Mouse (Mus musculus) liver, embryonic 14.5 days (tissue): Measurements from ENCODE around the gene Prss32. TPM values are rescaled to one million over a fixed set of nuclear protein-coding genes. Genes with fewer than 3 reads are reported as not detected.
A peak's percentile ranks its signal among the peaks of the same experiment; 100 is the strongest.

Experiments used
- ATAC-seq: fragments of 200-750 bp; cut with Nextera tagmentation; 2 replicates; pipeline ENCODE4 v1.8.0; 2017; ENCODE audit warnings: moderate number of reproducible peaks, mild to moderate bottlenecking, moderate library complexity; ENCODE audit not compliant: insufficient read depth
- DNase-seq, 3 experiments: peaks; one replicate each; pipeline ENCODE4 v3.0.0-alpha.2; 2012 to 2013; ENCODE audit warnings: low read depth in 3 of 3, low spot score in 3 of 3
- H3K27ac ChIP-seq: fragments of 300-500 bp; sonication (generic); 2 replicates; pipeline ENCODE4 v1.5.1; 2014; ENCODE audit warnings: moderate library complexity, mild to moderate bottlenecking, control low read depth, inconsistent platforms
- H3K27me3 ChIP-seq: fragments of 300-500 bp; sonication (generic); 2 replicates; pipeline ENCODE4 v1.6.1; 2014; ENCODE audit warnings: mild to moderate bottlenecking, low read length, moderate library complexity; ENCODE audit not compliant: control insufficient read depth, insufficient read depth
- H3K36me3 ChIP-seq: fragments of 300-500 bp; sonication (generic); replicated peaks from 2 replicates; pipeline ENCODE4 v1.6.1; 2014; ENCODE audit warnings: low read depth; ENCODE audit not compliant: control insufficient read depth, insufficient read depth
- H3K4me1 ChIP-seq, 2 experiments: fragments of 200-500 bp in 1 of 2; fragments of 300-500 bp in 1 of 2; sonication (generic) in 1 of 2; replicated peaks; 2 replicates each; pipeline ENCODE4 v1.6.1; 2012 to 2014; ENCODE audit warnings: antibody characterized with exemption in 1 of 2, inconsistent platforms in 1 of 2, low read length in 1 of 2; ENCODE audit not compliant: control insufficient read depth in 2 of 2, insufficient read depth in 2 of 2
- H3K4me2 ChIP-seq: fragments of 300-500 bp; sonication (generic); 2 replicates; pipeline ENCODE4 v1.6.1; 2014; ENCODE audit warnings: low read depth, mild to moderate bottlenecking, control low read depth, moderate library complexity
- H3K4me3 ChIP-seq, 2 experiments: fragments of 200-500 bp in 1 of 2; fragments of 300-500 bp in 1 of 2; sonication (generic) in 1 of 2; 2 replicates each; pipeline ENCODE4 v1.5.1; 2012 to 2014; ENCODE audit warnings: low read depth in 2 of 2, low read length in 2 of 2, mild to moderate bottlenecking in 2 of 2, control low read depth in 1 of 2, inconsistent platforms in 1 of 2, moderate library complexity in 1 of 2; ENCODE audit not compliant: insufficient read depth in 1 of 2
- H3K9ac ChIP-seq: fragments of 300-500 bp; sonication (generic); replicated peaks from 2 replicates; pipeline ENCODE4 v1.6.1; 2014; ENCODE audit warnings: mild to moderate bottlenecking, control low read depth, moderate library complexity
- H3K9me3 ChIP-seq: fragments of 300-500 bp; sonication (generic); 2 replicates; pipeline ENCODE4 v1.6.1; 2016; ENCODE audit warnings: low read length, mixed read lengths; ENCODE audit not compliant: control insufficient read depth
- CTCF ChIP-seq: IDR thresholded peaks from 2 replicates; pipeline ENCODE4 v1.5.1; 2016; ENCODE audit warnings: antibody characterized with exemption, low read depth, control low read depth
- EP300 ChIP-seq: IDR thresholded peaks from 2 replicates; pipeline ENCODE4 v1.6.1; 2016; ENCODE audit warnings: antibody characterized with exemption, low read depth
- WGBS: fragments of 180-500 bp; shearing (Covaris S2); extraction: QIAGEN DNeasy Blood & Tissue Kit; methylation state at CpG from one replicate; pipeline ENCODE4 v1.1.7; 2014; ENCODE audit not compliant: insufficient replicate concordance; 5-methylcytosine and 5-hydroxymethylcytosine counted together
- polyA plus RNA-seq, 2 experiments: library from polyadenylated mRNA; depleted of rRNA in 1 of 2; stranded (reverse) in 1 of 2; unstranded in 1 of 2; fragments of >200 nt; fragmentation: Nextera tagmentation in 1 of 2; extraction: Ambion mirVana in 1 of 2; gene quantifications; 2 replicates each; pipeline versions ENCODE4 v1.2.1 to v1.2.3; 2012 to 2014

Gene Prss32
- polyA plus RNA-seq, 2 experiments = not detected

DNA sequence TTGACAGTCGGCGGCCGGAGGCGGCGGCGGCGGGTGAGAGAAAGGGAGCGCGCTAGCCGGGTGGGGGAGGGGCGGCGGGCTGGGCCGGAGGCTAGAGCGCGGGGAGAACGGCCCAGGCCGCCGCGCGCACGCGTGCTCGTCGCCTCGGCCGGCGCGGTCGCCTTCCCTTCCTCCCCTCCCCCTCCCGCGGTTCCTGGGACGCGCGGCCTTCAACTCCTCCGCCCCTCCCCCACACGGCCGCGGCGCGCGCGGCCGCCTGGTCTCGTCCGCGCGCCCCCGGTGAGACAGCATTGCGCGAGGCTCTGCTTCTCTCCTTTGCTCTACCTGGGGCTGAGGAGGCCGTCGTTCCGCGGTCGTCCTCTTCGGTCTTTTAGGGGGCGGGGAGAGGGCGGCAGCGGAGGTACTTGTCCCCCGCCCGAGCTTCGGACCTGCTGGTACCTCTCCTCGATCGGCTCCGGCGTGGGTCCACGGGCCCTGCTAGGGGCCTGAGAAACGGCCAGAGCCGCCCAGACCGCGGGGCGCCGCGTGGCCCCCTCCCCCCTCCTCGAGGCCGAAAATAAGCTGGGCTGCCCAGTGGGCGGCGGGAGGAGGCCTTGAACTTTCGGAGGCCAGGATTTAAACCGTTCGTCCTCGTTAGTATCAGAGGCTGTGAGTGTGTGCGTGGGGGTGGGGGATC is 40.2 kb upstream of the Prss32 start:
- peak; percentile 74 for ATAC-seq
- Histone ChIP-seq H3K36me3 (peaks cover 18% of the 10 kb centered on the region), H3K4me2 (peak overlapping the region; percentile 91), H3K4me1 (peaks cover 8 to 13% of the 10 kb centered on the region in 2 experiments), H3K27ac (peak overlapping the region; percentile 93), H3K9ac (peak overlapping the region; percentile 99), H3K9me3 (no peaks in the 10 kb centered on the region), H3K4me3 (peak overlapping the region; percentile 90), H3K27me3 (no peaks in the 10 kb centered on the region)
- no peak for TF ChIP-seq EP300
- TF ChIP-seq CTCF = no peak
- peak; percentile 78 to 82 (median 79) for DNase-seq
- under 1% methylated on average over 79 of the region's 83 CpGs for WGBS

DNA sequence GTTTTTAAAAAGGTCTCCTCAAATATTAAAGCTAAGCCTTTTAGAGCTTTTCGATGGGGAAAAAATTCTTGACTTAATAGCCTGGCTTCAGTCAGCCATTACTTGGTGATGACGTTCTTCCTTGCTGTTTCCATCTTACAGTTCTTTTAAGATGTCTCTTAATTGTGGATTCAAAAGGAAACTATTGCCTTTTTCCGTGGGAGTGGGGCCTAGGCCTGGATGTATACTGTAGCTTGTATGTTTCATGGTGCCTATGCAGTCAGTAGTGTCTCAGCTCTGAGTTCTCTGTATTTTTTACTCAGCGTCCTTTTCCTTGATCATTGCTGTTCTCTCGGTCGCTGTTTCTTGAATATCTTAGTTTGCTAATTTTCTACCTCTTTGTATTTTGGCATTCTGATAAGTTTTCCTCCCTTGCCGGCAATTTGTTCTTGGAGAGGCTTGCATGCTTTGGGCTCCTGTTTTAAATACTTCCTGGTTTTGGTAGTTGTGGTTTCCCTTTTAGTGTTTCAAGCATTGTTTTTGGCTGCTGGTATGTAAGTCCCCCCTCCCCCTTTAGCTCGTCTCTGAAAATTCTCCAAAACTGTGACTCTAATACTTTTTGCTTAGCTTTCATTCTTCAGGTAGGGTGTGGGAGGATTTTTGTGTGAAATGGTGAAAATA is 39.1 kb upstream of the Prss32 start:
- no peaks in the 10 kb centered on the region for H3K27me3 ChIP-seq
- peak overlapping the region; percentile 49 for H3K27ac ChIP-seq
- no peaks in the 10 kb centered on the region for H3K9me3 ChIP-seq
- H3K36me3 ChIP-seq = peaks cover 28% of the 10 kb centered on the region
- TF ChIP-seq CTCF (no peak), EP300 (no peak)
- peaks cover 8 to 13% of the 10 kb centered on the region in 2 experiments for H3K4me1 ChIP-seq
- ATAC-seq = no peak
- peak overlapping the region; percentile 99 for H3K9ac ChIP-seq
- under 1% methylated on average over 8 of the region's 8 CpGs for WGBS
- peak overlapping the region; percentile 90 for H3K4me3 ChIP-seq
- H3K4me2 ChIP-seq = peak overlapping the region; percentile 91
- DNase-seq = no peak

DNA sequence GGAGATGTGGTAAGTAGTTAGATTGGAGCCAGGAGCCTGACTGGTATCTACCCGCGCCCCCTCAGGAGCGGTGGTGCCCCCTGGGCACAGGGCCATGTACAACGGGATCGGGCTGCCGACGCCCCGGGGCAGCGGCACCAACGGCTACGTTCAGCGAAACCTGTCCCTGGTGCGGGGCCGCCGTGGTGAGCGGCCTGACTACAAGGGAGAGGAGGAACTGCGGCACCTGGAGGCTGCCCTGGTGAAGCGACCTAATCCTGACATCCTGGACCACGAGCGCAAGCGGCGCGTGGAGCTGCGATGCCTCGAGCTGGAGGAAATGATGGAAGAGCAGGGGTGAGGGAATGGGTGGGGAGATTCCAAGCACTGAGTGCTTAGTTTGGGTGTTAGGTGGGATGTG is 36.8 kb upstream of the Prss32 start:
- no peak for ATAC-seq
- DNase-seq = no peak
- Histone ChIP-seq H3K9me3 (no peaks in the 10 kb centered on the region), H3K9ac (no peak overlapping the region), H3K4me1 (peaks cover 6 to 10% of the 10 kb centered on the region in 2 experiments; a peak in 3 of 4 replicates), H3K4me2 (no peak overlapping the region), H3K36me3 (peaks cover 51% of the 10 kb centered on the region), H3K27me3 (no peaks in the 10 kb centered on the region), H3K4me3 (no peak overlapping the region), H3K27ac (no peak overlapping the region)
- 80% methylated on average over 25 of the region's 25 CpGs for WGBS
- TF ChIP-seq EP300 (no peak), CTCF (no peak)

DNA sequence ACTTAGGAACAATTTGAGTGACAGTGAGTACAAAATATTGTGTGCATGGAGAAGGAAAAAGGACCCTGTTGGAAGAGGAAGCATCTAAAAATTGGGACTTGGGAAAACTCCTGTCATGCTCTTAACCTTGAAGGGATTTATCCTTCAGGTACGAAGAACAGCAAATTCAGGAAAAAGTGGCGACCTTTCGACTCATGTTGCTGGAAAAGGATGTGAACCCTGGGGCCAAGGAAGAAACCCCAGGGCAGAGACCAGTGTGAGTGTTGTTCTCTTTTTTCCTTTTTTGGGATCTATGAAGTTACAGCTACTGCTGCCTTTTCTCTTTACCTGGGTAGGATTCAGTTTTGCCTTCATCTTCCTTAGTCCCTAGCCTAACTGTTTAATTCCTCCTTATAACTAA is 35.7 kb upstream of the Prss32 start:
- H3K27me3 ChIP-seq = no peaks in the 10 kb centered on the region
- TF ChIP-seq EP300 = no peak
- TF ChIP-seq CTCF = no peak
- WGBS = 89% methylated on average over 3 of the region's 3 CpGs
- no peak overlapping the region for H3K4me2 ChIP-seq
- H3K27ac ChIP-seq = no peak overlapping the region
- no peak overlapping the region for H3K9ac ChIP-seq
- DNase-seq (no peak), ATAC-seq (no peak)
- peaks cover 2 to 10% of the 10 kb centered on the region in 2 experiments; a peak in 1 of 4 replicates for H3K4me1 ChIP-seq
- H3K36me3 ChIP-seq = peaks cover 61% of the 10 kb centered on the region
- H3K9me3 ChIP-seq = no peaks in the 10 kb centered on the region
- H3K4me3 ChIP-seq = no peak overlapping the region

DNA sequence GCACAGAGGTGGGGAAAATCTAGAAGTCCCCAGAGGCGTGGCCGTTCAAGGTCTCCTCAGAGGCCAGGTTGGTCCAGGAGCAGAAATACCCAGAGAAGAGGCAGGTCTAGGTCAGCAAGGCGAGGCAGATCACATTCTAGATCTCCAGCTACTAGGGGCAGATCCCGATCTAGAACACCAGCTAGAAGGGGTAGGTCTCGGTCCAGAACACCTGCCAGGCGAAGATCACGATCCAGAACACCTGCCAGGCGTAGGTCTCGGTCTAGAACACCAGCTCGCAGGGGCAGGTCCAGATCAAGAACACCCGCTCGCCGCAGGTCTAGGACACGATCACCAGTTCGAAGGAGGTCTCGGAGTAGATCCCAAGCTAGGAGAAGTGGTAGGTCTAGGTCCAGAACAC is 28.0 kb upstream of the Prss32 start:
- H3K4me1 ChIP-seq = no peaks in the 10 kb centered on the region
- no peak overlapping the region for H3K27ac ChIP-seq
- peaks cover 98% of the 10 kb centered on the region for H3K36me3 ChIP-seq
- H3K4me3 ChIP-seq = no peak overlapping the region
- WGBS = 97% methylated on average over 16 of the region's 16 CpGs
- TF ChIP-seq EP300 (no peak), CTCF (no peak)
- no peak overlapping the region for H3K4me2 ChIP-seq
- peaks cover 27% of the 10 kb centered on the region for H3K9me3 ChIP-seq
- H3K27me3 ChIP-seq = no peaks in the 10 kb centered on the region
- DNase-seq (no peak), ATAC-seq (no peak)
- H3K9ac ChIP-seq = no peak overlapping the region
